Mouse (Mus musculus) limb, embryonic 14.5 days (tissue): ENCODE results near the gene Nkx1-2. TPM values are rescaled to one million over a fixed set of nuclear protein-coding genes. Genes with fewer than 3 reads are reported as not detected.
A peak's percentile ranks its signal among the peaks of the same experiment; 100 is the strongest.

Source experiments
- ATAC-seq: fragments of 200-750 bp; cut with Nextera tagmentation; 2 replicates; pipeline ENCODE4 v1.8.0; 2017; ENCODE audit warnings: low read depth, moderate number of reproducible peaks, moderate TSS enrichment; ENCODE audit not compliant: low FRiP score
- DNase-seq: peaks from one replicate; pipeline ENCODE4 v3.0.0-alpha.2; 2015; ENCODE audit warnings: low spot score
- H3K27ac ChIP-seq: fragments of 300-500 bp; sonication (generic); replicated peaks from 2 replicates; pipeline ENCODE4 v1.5.1; 2014; ENCODE audit warnings: low read depth, mild to moderate bottlenecking, low read length, moderate library complexity, mixed read lengths
- H3K27me3 ChIP-seq: fragments of 300-500 bp; sonication (generic); 2 replicates; pipeline ENCODE4 v1.6.1; 2014; ENCODE audit warnings: low read length, mixed read lengths; ENCODE audit not compliant: control insufficient read depth, insufficient read depth
- H3K36me3 ChIP-seq: fragments of 300-500 bp; sonication (generic); 2 replicates; pipeline ENCODE4 v1.6.1; 2014; ENCODE audit warnings: mild to moderate bottlenecking, low read length, moderate library complexity, mixed read lengths; ENCODE audit not compliant: control insufficient read depth, insufficient read depth
- H3K4me1 ChIP-seq: fragments of 300-500 bp; sonication (generic); 2 replicates; pipeline ENCODE4 v1.6.1; 2014; ENCODE audit warnings: antibody characterized with exemption, low read length, mixed read lengths; ENCODE audit not compliant: control insufficient read depth, insufficient read depth
- H3K4me2 ChIP-seq: fragments of 300-500 bp; sonication (generic); replicated peaks from 2 replicates; pipeline ENCODE4 v1.6.1; 2014; ENCODE audit warnings: low read depth, mild to moderate bottlenecking, low read length, moderate library complexity; ENCODE audit not compliant: severe bottlenecking
- H3K4me3 ChIP-seq: fragments of 300-500 bp; sonication (generic); replicated peaks from 2 replicates; pipeline ENCODE4 v1.5.1; 2014; ENCODE audit warnings: low read length
- H3K9ac ChIP-seq: fragments of 300-500 bp; sonication (generic); 2 replicates; pipeline ENCODE4 v1.6.1; 2014; ENCODE audit warnings: mild to moderate bottlenecking, low read depth, low read length, moderate library complexity; ENCODE audit not compliant: severe bottlenecking
- H3K9me3 ChIP-seq: fragments of 300-500 bp; sonication (generic); 2 replicates; pipeline ENCODE4 v1.6.1; 2016; ENCODE audit warnings: low read length; ENCODE audit not compliant: control insufficient read depth
- POLR2A ChIP-seq: fragments of 200-500 bp; IDR thresholded peaks from 2 replicates; pipeline ENCODE4 v1.8.0; 2012; ENCODE audit warnings: inconsistent platforms, mild to moderate bottlenecking, moderate library complexity, borderline replicate concordance; ENCODE audit not compliant: insufficient read depth, insufficient read length; ENCODE audit errors: extremely low read depth
- WGBS: fragments of 180-500 bp; shearing (Covaris S2); extraction: QIAGEN DNeasy Blood & Tissue Kit; methylation state at CpG from one replicate; pipeline ENCODE4 v1.1.7; 2014; 5-methylcytosine and 5-hydroxymethylcytosine counted together
- polyA plus RNA-seq, 2 experiments: library from polyadenylated mRNA; depleted of rRNA in 1 of 2; stranded (reverse) in 1 of 2; unstranded in 1 of 2; fragments of >200 nt; fragmentation: Nextera tagmentation in 1 of 2; extraction: Ambion mirVana in 1 of 2; gene quantifications; 2 replicates each; pipeline versions ENCODE4 v1.2.1 to v1.2.3; 2012 to 2014

Gene Nkx1-2
- polyA plus RNA-seq (2012; rRNA removed): 0.10 and 0.17 TPM in 2 replicates
- 0.08 and 0.21 TPM in 2 replicates for polyA plus RNA-seq (2014; fragmentation: Nextera tagmentation; extraction: Ambion mirVana)

GRCm38 (mm10) chr7:132599071-132599975, at the start of gene Nkx1-2:
Nkx1-2 (minus strand) TSS chr7:132599637.
- ATAC-seq: 0 out of 2 replicates have a peak, but pooled peaks have one; percentile 51
- no peak for TF ChIP-seq POLR2A

GRCm38 (mm10) chr7:132646514-132646913, 47.1 kb upstream of the Nkx1-2 start:
- no peaks in the 10 kb centered on the region for H3K36me3 ChIP-seq
- no peak for DNase-seq
- H3K9me3 ChIP-seq: no peaks in the 10 kb centered on the region
- H3K4me3 ChIP-seq: no peak overlapping the region
- H3K27ac ChIP-seq: no peak overlapping the region
- H3K9ac ChIP-seq: no peak overlapping the region
- 95% methylated on average over 1 of the region's 1 CpGs for WGBS
- H3K4me2 ChIP-seq: no peak overlapping the region
- no peak for ATAC-seq
- TF ChIP-seq POLR2A: no peak
- H3K4me1 ChIP-seq: no peaks in the 10 kb centered on the region
- no peaks in the 10 kb centered on the region for H3K27me3 ChIP-seq

More at GRCm38 (mm10) chr7:132599071-132599975, at the start of gene Nkx1-2:
- Histone ChIP-seq H3K4me3 (peak within 1 kb of the TSS; percentile 37), H3K9me3 (no peaks in the 10 kb centered on the region), H3K27ac (no peak within 1 kb of the TSS), H3K36me3 (no peaks in the 10 kb centered on the region), H3K4me2 (peak within 1 kb of the TSS; percentile 85), H3K9ac (0 out of 2 replicates have a peak within 1 kb of the TSS, but pooled peaks have one; percentile 38), H3K4me1 (peaks cover 24% of the 10 kb centered on the region), H3K27me3 (peaks cover 76% of the 10 kb centered on the region)
- WGBS: under 1% methylated on average over 46 of the region's 52 CpGs
- DNase-seq: peak; percentile 31

GRCm38 (mm10) chr7:132644605-132645279, 45.3 kb upstream of the Nkx1-2 start:
- ATAC-seq: no peak
- Histone ChIP-seq H3K4me1 (no peaks in the 10 kb centered on the region), H3K27ac (no peak overlapping the region), H3K27me3 (no peaks in the 10 kb centered on the region), H3K9ac (no peak overlapping the region), H3K9me3 (no peaks in the 10 kb centered on the region), H3K4me3 (no peak overlapping the region), H3K4me2 (no peak overlapping the region), H3K36me3 (no peaks in the 10 kb centered on the region)
- no peak for TF ChIP-seq POLR2A
- DNase-seq: no peak
- 64% methylated on average over 11 of the region's 11 CpGs for WGBS

DNA sequence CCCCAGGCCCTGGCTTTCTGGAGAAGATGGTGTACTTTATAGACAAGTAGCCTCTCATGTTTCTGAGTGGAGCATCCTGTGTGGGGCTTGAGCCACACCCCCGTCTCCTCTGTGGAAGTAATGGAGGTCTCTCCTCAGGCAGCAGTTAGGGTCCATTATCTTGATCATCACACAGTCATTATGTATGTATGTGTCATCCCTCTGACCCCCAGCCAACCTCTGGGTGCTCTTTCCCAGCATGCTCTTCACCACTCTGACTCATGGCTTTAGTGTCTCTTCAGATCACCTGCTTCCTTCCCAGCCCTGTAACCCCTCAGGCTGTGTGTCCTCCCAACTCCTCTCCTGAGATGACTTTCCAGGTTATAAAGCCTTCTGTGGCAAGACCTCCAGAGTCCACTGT, 42.2 kb upstream of the Nkx1-2 start:
- no peak overlapping the region for H3K4me3 ChIP-seq
- no peaks in the 10 kb centered on the region for H3K4me1 ChIP-seq
- no peak for DNase-seq
- no peak for ATAC-seq
- H3K4me2 ChIP-seq: no peak overlapping the region
- WGBS: 60% methylated on average over 1 of the region's 1 CpGs
- no peaks in the 10 kb centered on the region for H3K27me3 ChIP-seq
- H3K9me3 ChIP-seq: no peaks in the 10 kb centered on the region
- H3K36me3 ChIP-seq: no peaks in the 10 kb centered on the region
- H3K27ac ChIP-seq: no peak overlapping the region
- TF ChIP-seq POLR2A: no peak
- no peak overlapping the region for H3K9ac ChIP-seq

DNA sequence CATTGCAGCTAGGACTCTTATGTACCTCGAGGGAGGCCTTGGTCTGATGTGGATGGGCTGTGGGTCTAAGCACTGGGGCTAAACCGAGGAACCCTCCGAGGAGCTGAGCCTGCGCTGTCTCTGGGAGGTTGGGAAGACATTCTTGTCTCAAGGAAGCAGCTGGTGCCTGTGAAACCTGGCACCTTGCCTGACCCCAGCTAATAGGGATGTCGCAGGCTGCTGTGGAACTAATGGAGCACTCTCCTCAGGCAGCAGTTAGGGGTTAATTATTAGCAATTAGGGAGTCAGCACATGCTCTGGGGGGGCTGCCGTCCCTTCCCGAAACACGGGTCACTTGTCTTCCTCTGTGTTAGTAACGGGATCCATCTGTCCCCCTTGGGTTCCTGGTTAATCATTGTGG, 41.5 kb upstream of the Nkx1-2 start:
- 23% methylated on average over 9 of the region's 9 CpGs for WGBS
- DNase-seq: no peak

More for the DNA sequence above, 41.5 kb upstream of the Nkx1-2 start:
- H3K4me2 ChIP-seq: no peak overlapping the region
- no peak overlapping the region for H3K4me3 ChIP-seq
- no peaks in the 10 kb centered on the region for H3K36me3 ChIP-seq
- no peaks in the 10 kb centered on the region for H3K27me3 ChIP-seq
- H3K4me1 ChIP-seq: no peaks in the 10 kb centered on the region
- no peaks in the 10 kb centered on the region for H3K9me3 ChIP-seq
- H3K27ac ChIP-seq: no peak overlapping the region
- no peak for ATAC-seq
- no peak for TF ChIP-seq POLR2A
- H3K9ac ChIP-seq: 0 out of 2 replicates have a peak overlapping the region, but pooled peaks have one; percentile 2
